Mouse (Mus musculus): ENCODE measurements at regions not wholly inside any gene's neighbourhood (a gene's known extent, or its start where the extent isn't known, plus 50 kb on each side); places are given as distances from the start of the nearest gene placed in this dataset.

DNA sequence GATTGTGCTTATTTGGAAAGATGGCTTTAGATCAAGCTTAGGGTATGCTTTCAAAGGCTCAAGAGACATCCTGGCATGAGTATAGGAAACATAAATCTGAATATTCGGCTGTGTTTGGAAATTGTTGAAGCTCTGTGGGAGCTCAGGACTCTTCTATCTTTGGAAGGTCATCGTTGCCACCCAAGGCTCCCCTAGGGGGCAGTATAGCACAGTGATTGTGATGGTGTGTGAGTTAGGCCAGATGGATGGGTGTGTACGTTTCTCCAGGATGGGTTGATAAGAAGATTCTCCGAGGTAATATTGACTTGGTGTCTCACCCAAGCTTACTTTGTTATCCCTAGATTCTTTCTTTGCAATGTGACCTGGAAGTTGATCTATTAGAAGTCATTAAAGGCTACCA is 93.3 kb upstream of the Card11 start:
- Histone ChIP-seq H3K36me3 (no peaks in the 10 kb centered on the region), H3K4me1 (no peaks in the 10 kb centered on the region), H3K4me3 (no peak overlapping the region), H3K27ac (no peak overlapping the region), H3K9ac (no peak overlapping the region), H3K9me3 (no peaks in the 10 kb centered on the region), H3K4me2 (replicated peaks) (no peak overlapping the region), H3K27me3 (replicated peaks) (no peaks in the 10 kb centered on the region)
- ATAC-seq (ENCODE audit: low FRiP score, low read depth), result no peak
- 62% methylated on average over 4 of the region's 4 CpGs for WGBS

GRCm38 (mm10) chr5:141097878-141098277 is 97.5 kb upstream of the Card11 start:
- H3K4me3 ChIP-seq, result no peak overlapping the region
- no peak for ATAC-seq (ENCODE audit: low FRiP score, low read depth)
- no peaks in the 10 kb centered on the region for H3K4me1 ChIP-seq
- no peaks in the 10 kb centered on the region for H3K27me3 ChIP-seq (replicated peaks)
- H3K9me3 ChIP-seq, result no peaks in the 10 kb centered on the region
- WGBS, result 71% methylated on average over 4 of the region's 4 CpGs
- no peak overlapping the region for H3K27ac ChIP-seq
- H3K36me3 ChIP-seq, result no peaks in the 10 kb centered on the region
- no peak overlapping the region for H3K4me2 ChIP-seq (replicated peaks)
- H3K9ac ChIP-seq, result no peak overlapping the region

GRCm38 (mm10) chr5:141111666-141112065 is 111.3 kb upstream of the Card11 start:
- no peak overlapping the region for H3K9ac ChIP-seq
- peaks cover 9% of the 10 kb centered on the region for H3K4me1 ChIP-seq
- WGBS, result 91% methylated on average over 3 of the region's 3 CpGs
- no peak for ATAC-seq (ENCODE audit: low FRiP score, low read depth)
- H3K4me2 ChIP-seq (replicated peaks), result no peak overlapping the region
- no peaks in the 10 kb centered on the region for H3K9me3 ChIP-seq
- no peaks in the 10 kb centered on the region for H3K36me3 ChIP-seq
- no peak overlapping the region for H3K27ac ChIP-seq
- H3K27me3 ChIP-seq (replicated peaks), result no peaks in the 10 kb centered on the region
- H3K4me3 ChIP-seq, result no peak overlapping the region

DNA sequence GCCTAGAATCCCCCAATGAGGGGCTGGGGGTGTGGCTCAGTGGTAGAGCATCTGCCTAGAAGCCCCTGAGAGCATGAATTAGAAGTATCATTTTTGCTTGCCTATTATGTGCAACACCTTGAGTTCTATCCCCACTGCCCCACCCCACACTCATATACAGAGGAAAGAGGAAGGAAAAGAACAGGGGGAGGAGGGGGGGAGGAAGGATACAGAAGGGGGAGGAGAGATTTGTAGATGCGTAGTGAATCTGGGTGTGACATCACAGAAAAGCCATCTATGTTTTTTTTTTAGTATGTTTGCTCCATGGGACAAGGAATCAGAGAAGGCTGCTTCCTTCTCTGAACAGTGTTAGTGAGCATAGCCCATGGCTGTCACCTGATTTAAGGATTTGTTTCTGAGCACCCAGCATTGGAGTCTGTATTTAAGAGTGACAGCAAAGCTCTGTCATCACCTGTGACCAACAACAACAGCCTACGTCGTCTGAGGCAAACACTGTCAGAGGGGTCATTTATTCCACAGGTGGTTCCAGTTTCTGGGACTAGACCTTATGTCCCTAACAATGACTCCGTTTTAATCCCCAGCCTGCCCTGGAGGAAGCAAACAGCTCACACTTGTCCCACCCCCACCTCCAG is 115.0 kb upstream of the Card11 start:
- no peak for ATAC-seq (ENCODE audit: low FRiP score, low read depth)
- Histone ChIP-seq H3K9me3 (no peaks in the 10 kb centered on the region), H3K9ac (no peak overlapping the region), H3K4me2 (replicated peaks) (no peak overlapping the region), H3K4me3 (no peak overlapping the region), H3K4me1 (no peaks in the 10 kb centered on the region), H3K27me3 (replicated peaks) (no peaks in the 10 kb centered on the region), H3K36me3 (no peaks in the 10 kb centered on the region), H3K27ac (no peak overlapping the region)
- 70% methylated on average over 4 of the region's 4 CpGs for WGBS

DNA sequence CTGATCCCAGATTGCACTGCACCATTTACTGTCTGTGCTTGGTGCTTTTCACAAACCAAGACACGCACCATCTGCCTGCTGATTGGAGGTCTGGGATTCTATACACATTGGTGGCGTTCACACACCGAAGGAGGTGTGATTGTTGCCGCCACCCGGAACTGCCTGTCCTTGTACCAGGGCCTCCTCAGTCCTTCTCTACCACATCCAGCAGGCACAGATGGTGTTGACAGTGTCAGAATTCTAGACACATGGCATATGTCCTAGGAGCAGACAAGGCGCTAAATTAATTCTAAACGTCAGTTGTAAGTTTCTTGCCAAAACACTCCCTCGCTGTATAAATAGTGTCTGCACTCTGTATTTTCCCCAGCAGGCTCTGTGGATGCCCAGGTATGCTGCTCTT is 115.6 kb upstream of the Card11 start:
- Histone ChIP-seq H3K9me3 (no peaks in the 10 kb centered on the region), H3K27ac (no peak overlapping the region), H3K4me3 (no peak overlapping the region), H3K4me1 (no peaks in the 10 kb centered on the region), H3K36me3 (no peaks in the 10 kb centered on the region), H3K27me3 (replicated peaks) (no peaks in the 10 kb centered on the region), H3K9ac (no peak overlapping the region), H3K4me2 (replicated peaks) (no peak overlapping the region)
- WGBS, result 81% methylated on average over 8 of the region's 8 CpGs
- no peak for ATAC-seq (ENCODE audit: low FRiP score, low read depth)

GRCm38 (mm10) chr5:141125870-141126269 is 115.4 kb upstream of the Sdk1 start:
- ATAC-seq (ENCODE audit: low FRiP score, low read depth), result no peak
- WGBS, result 84% methylated on average over 7 of the region's 7 CpGs
- H3K9me3 ChIP-seq, result no peaks in the 10 kb centered on the region

DNA sequence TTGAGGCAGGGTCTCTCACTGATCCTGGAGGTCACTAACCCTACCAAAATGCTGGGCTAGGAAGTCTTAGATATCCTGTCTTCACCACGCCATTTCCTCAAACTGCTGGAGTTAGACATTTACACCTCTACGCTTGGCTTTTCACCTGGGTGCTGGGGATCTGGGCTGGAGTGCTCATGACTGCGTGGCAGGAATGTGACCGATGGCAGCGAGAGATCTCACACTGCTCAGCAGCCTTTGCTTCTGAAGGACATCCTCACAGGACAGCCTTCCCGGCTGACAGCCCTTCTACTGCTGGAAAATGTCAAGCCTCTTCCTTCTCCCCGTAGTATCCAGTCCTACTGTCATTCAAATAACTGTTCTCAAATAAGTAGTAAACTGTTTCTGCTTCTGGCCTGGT is 114.8 kb upstream of the Sdk1 start:
- Histone ChIP-seq H3K36me3 (no peaks in the 10 kb centered on the region), H3K27me3 (replicated peaks) (no peaks in the 10 kb centered on the region), H3K4me2 (replicated peaks) (no peak overlapping the region), H3K9ac (no peak overlapping the region), H3K27ac (no peak overlapping the region), H3K4me3 (no peak overlapping the region), H3K4me1 (no peaks in the 10 kb centered on the region), H3K9me3 (no peaks in the 10 kb centered on the region)
- no peak for ATAC-seq (ENCODE audit: low FRiP score, low read depth)
- WGBS, result 91% methylated on average over 7 of the region's 7 CpGs

More at GRCm38 (mm10) chr5:141125870-141126269, 115.4 kb upstream of the Sdk1 start:
- no peaks in the 10 kb centered on the region for H3K27me3 ChIP-seq (replicated peaks)
- no peaks in the 10 kb centered on the region for H3K4me1 ChIP-seq
- H3K27ac ChIP-seq, result no peak overlapping the region
- no peaks in the 10 kb centered on the region for H3K36me3 ChIP-seq
- H3K9ac ChIP-seq, result no peak overlapping the region
- no peak overlapping the region for H3K4me3 ChIP-seq
- no peak overlapping the region for H3K4me2 ChIP-seq (replicated peaks)

- H3K9ac ChIP-seq, result no peak overlapping the region
- no peaks in the 10 kb centered on the region for H3K27me3 ChIP-seq (replicated peaks)
- no peak for ATAC-seq (ENCODE audit: low FRiP score, low read depth)
- no peak overlapping the region for H3K4me3 ChIP-seq
- no peaks in the 10 kb centered on the region for H3K36me3 ChIP-seq
- H3K9me3 ChIP-seq, result no peaks in the 10 kb centered on the region
- H3K27ac ChIP-seq, result no peak overlapping the region
- H3K4me1 ChIP-seq, result no peaks in the 10 kb centered on the region
- 89% methylated on average over 1 of the region's 1 CpGs for WGBS
- H3K4me2 ChIP-seq (replicated peaks), result no peak overlapping the region
These were observed 110.3 kb upstream of the Sdk1 start for GRCm38 (mm10) chr5:141131036-141131435.

GRCm38 (mm10) chr5:141131906-141132305 is 109.4 kb upstream of the Sdk1 start:
- Histone ChIP-seq H3K4me2 (replicated peaks) (no peak overlapping the region), H3K27ac (no peak overlapping the region), H3K4me3 (no peak overlapping the region), H3K9me3 (no peaks in the 10 kb centered on the region), H3K9ac (no peak overlapping the region), H3K4me1 (no peaks in the 10 kb centered on the region), H3K36me3 (no peaks in the 10 kb centered on the region), H3K27me3 (replicated peaks) (no peaks in the 10 kb centered on the region)
- 82% methylated on average over 9 of the region's 9 CpGs for WGBS
- no peak for ATAC-seq (ENCODE audit: low FRiP score, low read depth)

GRCm38 (mm10) chr5:141136239-141136638 is 105.1 kb upstream of the Sdk1 start:
- H3K4me1 ChIP-seq, result peaks cover 7% of the 10 kb centered on the region
- H3K27me3 ChIP-seq (replicated peaks), result no peaks in the 10 kb centered on the region
- 64% methylated on average over 4 of the region's 4 CpGs for WGBS
- no peak overlapping the region for H3K4me2 ChIP-seq (replicated peaks)
- H3K4me3 ChIP-seq, result no peak overlapping the region
- no peaks in the 10 kb centered on the region for H3K36me3 ChIP-seq
- H3K9ac ChIP-seq, result no peak overlapping the region
- H3K27ac ChIP-seq, result no peak overlapping the region
- H3K9me3 ChIP-seq, result no peaks in the 10 kb centered on the region
- ATAC-seq (ENCODE audit: low FRiP score, low read depth), result no peak

- H3K36me3 ChIP-seq, result no peaks in the 10 kb centered on the region
- no peak for ATAC-seq (ENCODE audit: low FRiP score, low read depth)
- H3K27me3 ChIP-seq (replicated peaks), result no peaks in the 10 kb centered on the region; the same call in 1 of the 2 replicates
- H3K4me1 ChIP-seq, result peaks cover 7% of the 10 kb centered on the region
- H3K9me3 ChIP-seq, result no peaks in the 10 kb centered on the region
- no peak overlapping the region for H3K9ac ChIP-seq
- H3K27ac ChIP-seq, result no peak overlapping the region
- 86% methylated on average over 3 of the region's 3 CpGs for WGBS
- no peak overlapping the region for H3K4me3 ChIP-seq
- H3K4me2 ChIP-seq (replicated peaks), result no peak overlapping the region
These were observed 103.6 kb upstream of the Sdk1 start for GRCm38 (mm10) chr5:141137716-141138115.

DNA sequence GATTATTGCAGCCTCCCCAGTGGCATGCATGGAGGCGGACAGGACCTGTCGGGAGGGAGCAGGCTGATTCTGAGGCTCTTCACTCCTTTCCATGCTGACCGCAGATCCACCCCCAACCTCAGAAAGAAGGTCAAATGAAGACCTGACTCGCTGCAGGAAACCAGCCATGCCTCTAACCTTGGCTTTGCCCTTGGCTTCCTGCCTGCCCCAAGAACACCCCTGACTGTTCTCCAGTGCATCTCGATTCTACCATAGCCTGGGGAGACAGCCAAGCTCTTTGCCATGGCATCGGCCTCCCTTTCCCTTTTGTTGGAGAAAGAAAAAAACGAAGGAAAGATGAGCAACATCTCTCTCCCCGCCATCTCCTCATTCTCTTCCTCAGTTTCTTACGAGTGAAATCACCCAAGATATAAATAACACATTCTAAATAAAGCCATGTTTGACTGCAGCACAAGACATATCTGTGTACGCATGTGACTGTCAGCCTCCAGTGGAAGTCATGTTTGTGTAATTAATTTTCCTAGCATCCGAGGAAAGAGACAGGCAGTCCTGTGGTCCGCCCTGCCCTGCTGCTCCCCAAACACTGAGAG is 102.4 kb upstream of the Sdk1 start:
- 59% methylated on average over 12 of the region's 12 CpGs for WGBS
- no peak for ATAC-seq (ENCODE audit: low FRiP score, low read depth)
- H3K27ac ChIP-seq, result no peak overlapping the region

DNA sequence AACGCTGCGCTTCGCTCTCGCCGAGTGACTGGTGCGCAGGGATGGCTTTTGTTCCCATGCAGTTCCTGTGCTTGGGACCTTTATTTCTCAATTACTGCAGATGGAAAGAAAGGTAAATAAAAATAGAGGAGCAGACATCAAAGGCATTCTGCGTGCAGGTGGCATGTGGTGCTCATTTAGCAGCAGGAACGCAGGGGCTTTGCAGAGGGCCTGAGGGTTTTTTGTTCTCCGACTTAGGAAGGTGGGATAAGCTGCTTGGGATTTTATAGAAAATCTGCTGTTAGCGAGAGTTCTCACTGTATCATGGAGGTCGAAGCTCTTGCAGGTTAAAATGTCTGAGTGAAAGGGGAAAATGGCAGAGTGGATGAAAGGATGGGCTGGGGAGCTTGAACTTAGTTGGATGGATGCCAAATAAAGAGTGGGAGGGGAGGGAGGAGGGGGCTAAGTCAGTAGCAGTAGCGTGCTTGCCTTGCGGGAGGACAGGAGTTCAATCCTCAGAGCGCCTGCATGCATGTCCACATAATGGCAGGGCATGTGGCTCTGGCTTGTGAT is 101.9 kb upstream of the Sdk1 start:
- H3K36me3 ChIP-seq, result no peaks in the 10 kb centered on the region
- WGBS, result 34% methylated on average over 14 of the region's 14 CpGs
- ATAC-seq (ENCODE audit: low FRiP score, low read depth), result no peak
- H3K27me3 ChIP-seq (replicated peaks), result no peaks in the 10 kb centered on the region; the same call in 1 of the 2 replicates
- H3K4me3 ChIP-seq, result no peak overlapping the region
- no peak overlapping the region for H3K9ac ChIP-seq
- peaks cover 7% of the 10 kb centered on the region for H3K4me1 ChIP-seq
- peak overlapping the region; percentile 35 for H3K4me2 ChIP-seq (replicated peaks)
- no peaks in the 10 kb centered on the region for H3K9me3 ChIP-seq
- H3K27ac ChIP-seq, result no peak overlapping the region

More for the DNA sequence above, 102.4 kb upstream of the Sdk1 start:
- Histone ChIP-seq H3K36me3 (no peaks in the 10 kb centered on the region), H3K4me3 (no peak overlapping the region), H3K9me3 (no peaks in the 10 kb centered on the region), H3K4me1 (peaks cover 7% of the 10 kb centered on the region), H3K4me2 (replicated peaks) (peak overlapping the region; percentile 35; the same call in 1 of the 2 replicates), H3K27me3 (replicated peaks) (no peaks in the 10 kb centered on the region; the same call in 1 of the 2 replicates), H3K9ac (no peak overlapping the region)
